Mouse (Mus musculus) ES-E14 (cell line): ENCODE measurements around the gene Fgf14.

Experiments
- CHD2 ChIP-seq: IDR thresholded peaks from 2 replicates; pipeline ENCODE4 v1.6.1; 2014; ENCODE audit warnings: mild to moderate bottlenecking, low read depth, low read length, inconsistent platforms
- MAFK ChIP-seq: IDR thresholded peaks from 2 replicates; pipeline ENCODE4 v1.6.1; 2014; ENCODE audit warnings: mild to moderate bottlenecking, low read depth, low read length, inconsistent platforms; ENCODE audit not compliant: insufficient read depth
- ZC3H11A ChIP-seq: IDR thresholded peaks from 2 replicates; pipeline ENCODE4 v1.6.1; 2012; ENCODE audit warnings: low read depth, mild to moderate bottlenecking, inconsistent platforms, low read length, borderline replicate concordance

GRCm38 (mm10) chr14:123966531-123966930 is 710.4 kb downstream of the Fgf14 start:
- TF ChIP-seq ZC3H11A (no peak), CHD2 (no peak), MAFK (no peak)
